Mouse (Mus musculus) forebrain, embryonic 14.5 days (tissue): ENCODE results near the gene Gm26920. TPM values are rescaled to one million over a fixed set of nuclear protein-coding genes. Genes with fewer than 3 reads are reported as not detected.
A peak's percentile ranks its signal among the peaks of the same experiment; 100 is the strongest.

Source experiments
- ATAC-seq: fragments of 200-750 bp; cut with Nextera tagmentation; 2 replicates; pipeline ENCODE4 v1.8.0; 2017; ENCODE audit warnings: mild to moderate bottlenecking, moderate library complexity
- DNase-seq: peaks from one replicate; pipeline ENCODE4 v3.0.0-alpha.2; 2015; ENCODE audit warnings: low spot score
- H3K27ac ChIP-seq: fragments of 300-500 bp; sonication (generic); 2 replicates; pipeline ENCODE4 v1.5.1; 2014; ENCODE audit warnings: low read depth, mild to moderate bottlenecking, control low read depth, low read length, moderate library complexity
- H3K27me3 ChIP-seq: fragments of 300-500 bp; sonication (generic); replicated peaks from 2 replicates; pipeline ENCODE4 v1.6.1; 2014; ENCODE audit warnings: low read length, control low read depth, mixed read lengths; ENCODE audit not compliant: control insufficient read depth, insufficient read depth
- H3K36me3 ChIP-seq: fragments of 300-500 bp; sonication (generic); 2 replicates; pipeline ENCODE4 v1.6.1; 2014; ENCODE audit warnings: low read length, control low read depth; ENCODE audit not compliant: control insufficient read depth, insufficient read depth
- H3K4me1 ChIP-seq: fragments of 300-500 bp; sonication (generic); 2 replicates; pipeline ENCODE4 v1.6.1; 2014; ENCODE audit warnings: antibody characterized with exemption, low read length, control low read depth; ENCODE audit not compliant: control insufficient read depth, insufficient read depth
- H3K4me2 ChIP-seq: fragments of 300-500 bp; sonication (generic); 2 replicates; pipeline ENCODE4 v1.6.1; 2014; ENCODE audit warnings: mild to moderate bottlenecking, control low read depth, low read length
- H3K4me3 ChIP-seq: fragments of 300-500 bp; sonication (generic); 2 replicates; pipeline ENCODE4 v1.5.1; 2014; ENCODE audit warnings: low read depth, low read length, control low read depth
- H3K9ac ChIP-seq: fragments of 300-500 bp; sonication (generic); 2 replicates; pipeline ENCODE4 v1.6.1; 2014; ENCODE audit warnings: mild to moderate bottlenecking, low read length, control low read depth, moderate library complexity
- H3K9me3 ChIP-seq: fragments of 300-500 bp; sonication (generic); replicated peaks from 2 replicates; pipeline ENCODE4 v1.6.1; 2016; ENCODE audit warnings: low read length, control low read depth, mixed read lengths; ENCODE audit not compliant: control insufficient read depth
- WGBS: fragments of 180-500 bp; shearing (Covaris S2); extraction: QIAGEN DNeasy Blood & Tissue Kit; methylation state at CpG from one replicate; pipeline ENCODE4 v1.1.7; 2014; 5-methylcytosine and 5-hydroxymethylcytosine counted together
- microRNA-seq: library from miRNA; unstranded; fragments of <30 nt; microRNA quantifications from one replicate; pipeline ENCODE4, GENCODE M21; 2016
- polyA plus RNA-seq: library from polyadenylated mRNA; unstranded; fragments of >200 nt; fragmentation: Nextera tagmentation; extraction: Ambion mirVana; gene quantifications from 2 replicates; pipeline ENCODE4 v1.2.1, GENCODE M21; 2014

The Gm26920 gene
- polyA plus RNA-seq, 1 experiment from 2014 or later: 2.7 TPM

- H3K9me3 ChIP-seq: no peaks in the 10 kb centered on the region
- no peak overlapping the region for H3K4me2 ChIP-seq
- no peak for ATAC-seq
- H3K36me3 ChIP-seq: peaks cover 60% of the 10 kb centered on the region
- H3K9ac ChIP-seq: no peak overlapping the region
- DNase-seq: no peak
- no peak overlapping the region for H3K27ac ChIP-seq
- no peaks in the 10 kb centered on the region for H3K4me1 ChIP-seq
- H3K27me3 ChIP-seq: no peaks in the 10 kb centered on the region
- WGBS: 92% methylated on average over 6 of the region's 6 CpGs
- no peak overlapping the region for H3K4me3 ChIP-seq
These were observed 73.0 kb downstream of the Gm26920 start for GRCm38 (mm10) chr7:30017226-30017625.

- 0 out of 2 replicates have a peak, but pooled peaks have one; percentile 57 for ATAC-seq
These were observed 77.2 kb downstream of the Gm26920 start for GRCm38 (mm10) chr7:30012956-30013363.

GRCm38 (mm10) chr7:30010551-30011195 is 79.5 kb downstream of the Gm26920 start:
- Histone ChIP-seq H3K4me3 (no peak overlapping the region), H3K4me1 (0 out of 2 replicates have a peak, but pooled peaks cover 3% of the 10 kb centered on the region), H3K27me3 (no peaks in the 10 kb centered on the region), H3K9me3 (no peaks in the 10 kb centered on the region), H3K9ac (no peak overlapping the region), H3K36me3 (peaks cover 40% of the 10 kb centered on the region), H3K27ac (no peak overlapping the region), H3K4me2 (no peak overlapping the region)
- DNase-seq (no peak), ATAC-seq (no peak)
- WGBS: 78% methylated on average over 10 of the region's 10 CpGs

More at GRCm38 (mm10) chr7:30012956-30013363, 77.2 kb downstream of the Gm26920 start:
- Histone ChIP-seq H3K27ac (no peak overlapping the region), H3K4me2 (no peak overlapping the region), H3K9me3 (no peaks in the 10 kb centered on the region), H3K27me3 (no peaks in the 10 kb centered on the region), H3K9ac (no peak overlapping the region; the same call in 1 of the 2 replicates), H3K4me1 (0 out of 2 replicates have a peak, but pooled peaks cover 3% of the 10 kb centered on the region), H3K36me3 (peaks cover 39% of the 10 kb centered on the region), H3K4me3 (no peak overlapping the region)
- 74% methylated on average over 4 of the region's 4 CpGs for WGBS
- peak; percentile 85 for DNase-seq

- ATAC-seq: peak; percentile 67; the same call in 1 of the 2 replicates
- Histone ChIP-seq H3K9me3 (no peaks in the 10 kb centered on the region), H3K4me3 (no peak overlapping the region), H3K4me1 (0 out of 2 replicates have a peak, but pooled peaks cover 3% of the 10 kb centered on the region), H3K36me3 (peaks cover 36% of the 10 kb centered on the region), H3K4me2 (peak overlapping the region; percentile 24), H3K27me3 (no peaks in the 10 kb centered on the region), H3K9ac (no peak overlapping the region), H3K27ac (peak overlapping the region; percentile 49; the same call in 1 of the 2 replicates)
- 56% methylated on average over 21 of the region's 21 CpGs for WGBS
- peak; percentile 72 for DNase-seq
These were observed 80.7 kb downstream of the Gm26920 start for GRCm38 (mm10) chr7:30009321-30010085.

- DNase-seq (no peak), ATAC-seq (no peak)
- 0 out of 2 replicates have a peak, but pooled peaks cover 3% of the 10 kb centered on the region for H3K4me1 ChIP-seq
- no peaks in the 10 kb centered on the region for H3K27me3 ChIP-seq
- no peak overlapping the region for H3K4me2 ChIP-seq
- no peaks in the 10 kb centered on the region for H3K9me3 ChIP-seq
- H3K4me3 ChIP-seq: no peak overlapping the region
- no peak overlapping the region for H3K9ac ChIP-seq
- peaks cover 33% of the 10 kb centered on the region for H3K36me3 ChIP-seq
- H3K27ac ChIP-seq: no peak overlapping the region
- WGBS: 91% methylated on average over 6 of the region's 6 CpGs
These were observed 82.1 kb downstream of the Gm26920 start for GRCm38 (mm10) chr7:30008020-30008690.

GRCm38 (mm10) chr7:30007601-30008000 is 82.6 kb downstream of the Gm26920 start:
- no peak overlapping the region for H3K4me2 ChIP-seq
- no peak for DNase-seq
- no peak overlapping the region for H3K9ac ChIP-seq
- WGBS: 89% methylated on average over 1 of the region's 1 CpGs
- no peaks in the 10 kb centered on the region for H3K27me3 ChIP-seq
- ATAC-seq: no peak
- peaks cover 36% of the 10 kb centered on the region for H3K36me3 ChIP-seq
- H3K4me3 ChIP-seq: no peak overlapping the region
- H3K4me1 ChIP-seq: 0 out of 2 replicates have a peak, but pooled peaks cover 3% of the 10 kb centered on the region
- H3K27ac ChIP-seq: no peak overlapping the region
- no peaks in the 10 kb centered on the region for H3K9me3 ChIP-seq

Small RNA genes lying within 50 kb of the gene (microRNA-seq; reads per million reads assigned to microRNA genes)
- not detected for gene Gm23368

Other genes starting within 250 kb of the Gm26920 start
- gene Zfp940, start 236.7 kb downstream of the Gm26920 start, polyA plus RNA-seq: 15.7 and 17.1 TPM in 2 replicates
- gene Zfp420, start 230.4 kb downstream of the Gm26920 start, polyA plus RNA-seq: 16.5 and 21.6 TPM in 2 replicates
- gene Zfp27, start 183.8 kb downstream of the Gm26920 start, polyA plus RNA-seq: 19.2 and 20.5 TPM in 2 replicates
- 9.9 and 10.5 TPM in 2 replicates for gene Zfp383, start 182.2 kb downstream of the Gm26920 start, polyA plus RNA-seq
- 9.2 and 15.7 TPM in 2 replicates for gene Zfp74, start 136.3 kb downstream of the Gm26920 start, polyA plus RNA-seq
- gene Zfp568, start 106.5 kb downstream of the Gm26920 start, polyA plus RNA-seq: 2.9 and 4.3 TPM in 2 replicates
- gene Zfp14, start 39.0 kb downstream of the Gm26920 start, polyA plus RNA-seq: 14.3 and 17.1 TPM in 2 replicates
- 13.6 and 13.8 TPM in 2 replicates for gene Zfp82, start 17.5 kb downstream of the Gm26920 start, polyA plus RNA-seq
- gene Zfp566, start 117 bp upstream of the Gm26920 start, polyA plus RNA-seq: 18.7 and 20.3 TPM in 2 replicates
- gene Zfp260, start 4.4 kb upstream of the Gm26920 start, polyA plus RNA-seq: 123 and 140 TPM in 2 replicates
- gene Zfp382, start 31.5 kb upstream of the Gm26920 start, polyA plus RNA-seq: 4.6 and 7.7 TPM in 2 replicates
- gene Zfp146, start 79.3 kb upstream of the Gm26920 start, polyA plus RNA-seq: 27.4 and 29.0 TPM in 2 replicates
- 4.8 and 5.5 TPM in 2 replicates for gene Cox7a1, start 93.7 kb upstream of the Gm26920 start, polyA plus RNA-seq
- gene Capns1, start 108.4 kb upstream of the Gm26920 start, polyA plus RNA-seq: 50.8 and 56.9 TPM in 2 replicates
- gene Polr2i, start 141.5 kb upstream of the Gm26920 start, polyA plus RNA-seq: 191 and 256 TPM in 2 replicates
- gene Tbcb, start 141.9 kb upstream of the Gm26920 start, polyA plus RNA-seq: 376 and 384 TPM in 2 replicates
- gene Ovol3, start 145.3 kb upstream of the Gm26920 start, polyA plus RNA-seq: not detected in 2 replicates
- 0.27 and 0.32 TPM in 2 replicates for gene Thap8, start 189.7 kb upstream of the Gm26920 start, polyA plus RNA-seq
- gene Wdr62, start 190.0 kb upstream of the Gm26920 start, polyA plus RNA-seq: 5.6 and 5.8 TPM in 2 replicates
- gene Clip3, start 201.3 kb upstream of the Gm26920 start, polyA plus RNA-seq: 142 and 174 TPM in 2 replicates
- gene Alkbh6, start 218.3 kb upstream of the Gm26920 start, polyA plus RNA-seq: 102 and 118 TPM in 2 replicates
- 3.6 and 3.7 TPM in 2 replicates for gene Syne4, start 224.4 kb upstream of the Gm26920 start, polyA plus RNA-seq
- gene E130208F15Rik, start 231.3 kb upstream of the Gm26920 start, polyA plus RNA-seq: not detected in 2 replicates
- 18.7 and 23.8 TPM in 2 replicates for gene Sdhaf1, start 233.5 kb upstream of the Gm26920 start, polyA plus RNA-seq